Mouse (Mus musculus): ENCODE measurements around the gene Gdf3.
"Not testable (repeated sequence)": the region's sequence is repeated elsewhere in the genome, so short reads cannot be mapped to it uniquely, and the experiment has no call there.

Gene Gdf3

DNA sequence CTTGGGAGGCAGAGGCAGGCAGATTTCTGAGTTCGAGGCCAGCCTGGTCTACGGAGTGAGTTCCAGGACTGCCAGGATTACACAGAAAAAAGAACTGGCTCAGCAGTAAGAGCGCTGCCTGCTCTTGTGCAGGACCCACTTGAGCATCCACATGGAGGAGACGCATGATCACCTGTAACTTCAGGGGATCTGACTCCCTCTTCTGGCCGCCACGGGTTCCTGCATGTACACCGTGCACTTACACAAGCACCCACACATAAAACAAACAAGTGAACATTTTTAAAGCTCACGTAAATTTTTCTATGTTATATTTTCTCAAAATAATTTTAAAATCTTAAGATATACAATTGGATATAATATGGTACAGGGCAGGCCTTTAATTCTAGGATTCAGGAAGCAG, 4.4 kb downstream of the Gdf3 start:
- DNase-seq (ENCODE audit: low read depth) = peak; percentile 63

DNA sequence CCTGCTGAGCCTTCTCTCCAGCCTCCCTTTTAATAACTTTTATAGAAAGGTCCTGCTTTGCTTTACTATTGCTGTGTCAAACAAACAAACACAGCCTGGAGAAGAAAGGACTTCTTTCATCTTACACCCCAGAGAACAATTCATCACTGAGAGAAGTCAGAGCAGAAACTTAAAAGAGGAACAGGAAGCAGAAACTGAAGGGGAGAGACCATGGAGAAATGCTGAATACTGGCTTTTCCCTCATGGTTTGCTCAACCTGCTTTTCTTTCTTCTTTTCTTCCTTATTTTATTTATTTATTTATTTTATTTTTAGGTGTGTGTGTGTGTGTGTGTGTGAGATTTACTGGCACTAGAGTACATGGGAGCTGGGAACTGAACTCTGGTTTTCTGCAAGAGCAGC, 5.6 kb downstream of the Gdf3 start:
- DNase-seq (ENCODE audit: low read depth) = no peak

DNA sequence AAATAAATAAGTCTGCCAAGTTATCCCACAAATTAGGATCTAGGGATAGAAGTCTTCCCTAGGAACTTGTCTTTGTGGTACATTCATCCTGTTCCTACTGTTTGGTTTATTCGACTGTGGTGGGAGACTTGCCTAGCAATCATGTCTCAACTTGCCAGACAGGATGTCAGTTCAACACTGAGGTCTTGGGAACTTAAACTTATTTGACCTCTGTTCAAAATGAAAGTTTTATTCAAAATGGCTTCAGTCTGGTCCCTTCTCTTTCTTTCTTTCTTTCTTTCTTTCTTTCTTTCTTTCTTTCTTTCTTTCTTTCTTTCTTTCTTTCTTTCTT, 6.9 kb downstream of the Gdf3 start:
- peak; percentile 64 for DNase-seq (ENCODE audit: low read depth)

DNA sequence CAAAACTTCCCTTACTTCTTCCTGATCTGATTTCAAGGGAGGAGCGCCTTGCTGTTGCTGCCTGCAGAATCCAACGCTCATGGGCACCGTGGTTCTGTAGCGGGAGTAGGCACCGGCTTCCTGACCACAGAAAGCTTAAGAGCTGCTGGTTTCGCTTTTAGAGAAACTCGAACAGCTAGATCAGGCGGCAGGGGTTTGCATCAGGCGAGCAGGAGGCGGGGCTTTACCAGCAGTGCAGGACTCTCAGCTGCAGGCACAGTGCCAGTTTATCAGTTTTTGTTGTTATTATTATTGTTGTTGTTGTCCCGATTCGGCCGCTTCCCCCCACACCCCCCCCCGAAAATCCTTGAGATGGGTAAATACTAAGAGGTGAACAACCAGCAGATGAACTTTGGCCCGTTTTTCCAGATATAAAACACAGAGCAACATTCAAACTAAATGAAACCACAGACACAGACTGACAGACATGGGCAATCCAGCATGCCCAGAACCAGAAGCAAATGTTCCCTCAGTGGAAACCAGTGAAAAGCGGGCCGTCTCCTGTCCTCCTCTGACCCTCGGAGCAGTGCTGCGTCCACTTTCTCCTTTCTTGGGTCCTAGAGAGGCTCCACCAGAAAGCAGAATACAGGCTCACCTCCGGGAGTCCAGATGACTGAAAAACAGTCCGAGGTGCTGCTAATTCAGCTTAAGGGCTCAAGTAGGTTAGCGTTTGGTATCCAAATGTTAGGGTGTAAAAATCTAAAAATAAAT, 7.5 kb downstream of the Gdf3 start, which contains the start of gene Apobec1:
Apobec1 (minus strand) TSS at position 203 of the 750 bp plus-strand sequence.
- DNase-seq (ENCODE audit: low read depth) = peak; percentile 91

DNA sequence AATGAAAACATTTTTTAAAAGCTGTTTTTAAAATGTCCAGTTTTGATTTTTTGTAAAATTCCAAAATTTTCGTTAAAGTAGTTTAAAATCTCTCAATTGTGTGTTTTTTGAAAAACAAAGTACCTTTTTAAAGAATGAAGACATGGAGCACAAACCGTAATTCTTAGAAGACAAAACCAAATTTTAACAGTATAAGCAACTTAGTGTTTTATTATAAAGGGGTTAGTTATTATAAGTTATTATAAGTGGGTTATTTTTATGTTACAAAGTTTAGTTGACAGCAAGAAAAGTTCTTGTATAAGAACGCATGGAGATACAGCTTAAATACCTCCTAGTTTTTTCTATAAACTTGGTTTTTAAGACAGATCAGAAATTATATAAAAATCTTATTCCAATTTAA, 8.3 kb downstream of the Gdf3 start:
- DNase-seq (ENCODE audit: low read depth) = no peak

DNA sequence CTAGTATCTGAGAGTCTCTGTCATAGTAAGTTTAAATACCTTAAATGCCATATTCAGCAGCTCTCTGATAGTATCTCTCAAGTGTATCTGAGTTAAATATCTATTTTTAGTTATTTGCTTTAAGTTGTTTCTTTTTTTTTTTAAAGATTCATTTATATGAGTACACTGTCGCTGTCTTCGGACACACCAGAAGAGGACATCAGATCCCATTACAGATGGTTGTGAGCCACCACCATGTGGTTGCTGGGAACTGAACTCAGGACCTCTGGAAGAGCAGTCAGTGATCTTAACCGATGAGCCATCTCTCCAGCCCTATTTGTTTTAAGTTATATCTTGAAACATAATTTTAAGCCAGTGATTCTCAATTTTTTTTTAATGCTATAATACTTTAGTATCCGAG, 8.9 kb downstream of the Gdf3 start:
- no peak for DNase-seq (ENCODE audit: low read depth)

DNA sequence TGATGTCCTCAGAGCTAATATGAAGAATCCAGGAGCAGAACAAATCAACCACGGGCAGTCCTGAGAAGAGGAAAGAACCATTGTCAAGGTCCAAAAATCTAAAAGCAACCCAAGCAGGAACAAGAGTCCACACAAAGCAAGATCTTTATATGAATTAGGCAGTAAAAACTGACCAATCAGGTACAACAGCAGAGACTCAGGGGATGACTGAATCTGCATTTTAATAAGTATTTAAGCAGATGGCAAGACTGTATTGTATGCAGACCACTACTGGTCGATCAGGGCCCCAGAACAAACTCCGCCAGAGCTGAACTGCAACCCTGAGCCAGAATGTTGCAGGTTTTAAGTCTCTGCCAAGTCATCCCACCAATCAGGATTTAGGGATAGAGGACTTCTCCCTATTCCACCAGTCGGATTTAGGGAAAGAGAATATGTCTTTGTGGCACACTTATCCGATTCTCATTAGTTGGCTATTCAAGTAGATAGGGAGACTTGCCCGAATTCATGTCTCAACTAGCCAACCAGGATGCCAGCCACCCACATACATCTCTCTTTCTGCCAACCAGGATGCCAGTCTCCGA, 9.7 kb downstream of the Gdf3 start:
- DNase-seq (ENCODE audit: low read depth) = peak; percentile 22

DNA sequence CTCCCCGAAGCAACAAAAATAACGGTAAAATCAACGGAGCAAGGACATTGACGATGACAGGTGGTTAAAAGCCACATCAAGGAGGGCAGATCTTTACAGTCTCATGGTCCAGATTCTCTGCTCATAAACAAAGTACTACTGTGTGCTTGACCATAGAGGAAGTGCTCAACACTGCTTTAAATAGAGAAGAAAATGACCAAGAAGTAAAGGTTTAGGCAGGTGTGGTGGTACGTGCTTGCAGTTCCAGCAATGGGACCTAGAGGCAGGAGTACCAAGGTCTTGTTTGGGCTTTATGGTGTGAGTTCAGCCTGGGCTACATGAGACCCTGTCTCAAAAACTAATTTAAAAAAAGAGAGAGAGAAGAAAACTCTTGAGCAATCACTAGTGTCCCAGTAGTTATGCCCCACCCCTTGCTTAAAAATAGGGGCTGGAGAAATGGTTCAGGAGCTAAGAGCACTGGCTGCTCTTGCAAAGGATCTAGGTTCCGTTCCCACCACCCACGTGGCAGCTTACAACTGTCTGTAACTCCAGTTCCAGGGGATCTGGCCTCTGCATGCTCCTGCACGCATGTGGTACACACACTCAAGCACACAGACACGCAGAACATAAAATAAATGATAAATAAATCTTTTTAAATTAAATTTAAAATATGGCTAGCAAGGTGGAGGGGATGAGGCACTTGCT, 10.7 kb downstream of the Gdf3 start:
- DNase-seq (ENCODE audit: low read depth) = peak; percentile 25

DNA sequence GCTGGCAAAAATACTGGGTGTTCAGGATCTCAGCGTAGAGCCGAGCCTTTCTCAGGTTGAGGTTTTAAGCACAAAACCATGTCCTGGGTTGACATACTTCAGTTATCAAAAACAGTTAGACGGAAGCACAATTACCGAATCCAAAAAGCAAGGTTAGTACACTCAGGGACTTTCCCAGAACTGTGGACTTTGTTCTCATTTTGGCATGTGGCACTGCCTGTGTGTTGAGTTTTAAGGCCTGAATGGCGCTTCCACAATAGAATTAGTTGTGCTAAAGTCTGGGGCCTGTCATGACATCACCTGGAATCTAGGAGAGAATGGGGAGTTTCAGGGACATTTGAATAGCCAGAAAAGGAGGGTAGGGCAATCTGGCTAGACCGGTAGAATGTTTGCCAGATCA, 11.5 kb downstream of the Gdf3 start:
- DNase-seq (ENCODE audit: low read depth) = peak; percentile 52

DNA sequence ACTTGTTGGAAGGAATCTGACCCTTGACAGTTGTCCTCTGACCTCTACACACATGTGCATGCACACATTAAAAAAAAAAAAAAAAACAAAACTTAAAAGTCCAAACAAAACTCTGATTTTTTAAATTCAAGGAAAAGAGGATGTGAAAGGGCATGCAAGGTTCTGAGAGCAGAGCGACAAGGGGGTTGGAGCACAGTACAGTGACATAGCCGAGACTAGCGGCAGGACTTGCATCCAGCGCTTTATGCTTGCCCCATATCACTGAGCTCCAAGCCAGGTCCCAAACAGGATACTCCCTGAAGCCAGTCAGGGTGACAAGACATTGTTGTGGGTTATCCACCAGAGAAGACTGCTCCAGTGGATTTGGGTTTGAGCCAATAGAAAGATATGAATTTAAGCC, 11.9 kb downstream of the Gdf3 start:
- DNase-seq (ENCODE audit: low read depth) = no peak

DNA sequence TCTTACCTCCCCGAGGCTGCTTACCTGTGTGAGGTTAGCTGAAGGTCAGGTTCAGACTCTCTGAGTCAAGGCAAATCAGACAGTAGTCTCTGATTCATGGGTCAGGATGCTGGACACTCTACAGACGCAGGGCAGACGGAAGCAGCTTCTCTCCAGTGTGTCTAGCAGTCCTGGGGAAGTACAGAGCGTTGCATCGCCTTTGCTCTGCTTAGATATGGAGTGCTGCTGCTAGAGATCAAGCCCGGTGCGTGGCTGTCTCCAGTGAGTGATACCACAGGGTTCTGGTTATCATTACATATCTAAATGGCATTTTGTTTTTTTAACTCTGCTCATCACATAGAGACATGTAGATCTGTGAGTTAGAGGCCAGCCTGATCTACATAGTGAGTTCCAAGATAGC, 13.3 kb downstream of the Gdf3 start:
- DNase-seq (ENCODE audit: low read depth) = no peak

DNA sequence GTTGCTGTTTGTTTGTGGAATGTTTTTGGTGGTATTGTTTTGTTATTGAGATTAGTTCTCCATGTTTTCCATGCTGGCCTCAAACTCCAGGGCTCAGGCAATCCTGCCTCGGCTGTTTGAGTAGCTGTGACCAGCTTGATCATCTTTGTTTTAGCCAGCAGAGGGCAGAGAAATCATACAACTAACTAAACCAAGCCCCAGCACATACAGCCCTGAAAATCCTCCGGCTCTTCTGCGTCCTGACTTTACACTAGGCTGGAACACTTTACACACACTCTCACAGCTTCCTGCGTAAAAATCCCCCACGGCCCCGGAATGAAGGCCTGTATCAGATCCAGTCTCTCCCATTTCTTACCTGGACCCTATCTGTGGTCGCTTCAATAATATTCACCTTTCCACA, 14.2 kb downstream of the Gdf3 start:
- peak; percentile 30 for DNase-seq (ENCODE audit: low read depth)

DNA sequence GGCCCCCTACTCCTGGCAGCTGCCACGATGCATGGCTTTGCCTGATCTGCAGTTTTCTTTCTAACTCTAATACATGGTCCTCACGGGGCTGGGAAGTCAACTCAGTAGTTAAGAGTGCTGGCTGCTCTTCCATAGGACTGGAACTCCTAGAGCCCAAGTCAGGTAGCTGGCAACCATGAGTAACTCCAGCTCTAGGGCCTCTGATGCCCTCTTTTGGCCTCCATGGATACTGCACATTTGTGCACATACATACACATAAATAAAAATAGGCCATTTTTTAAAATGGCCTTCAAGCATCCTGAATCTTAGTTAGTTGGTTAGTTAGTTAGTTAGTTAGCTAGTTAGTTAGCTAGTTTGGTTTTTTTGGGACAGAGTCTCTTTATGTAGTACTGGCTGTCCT, 17.0 kb downstream of the Gdf3 start:
- DNase-seq (ENCODE audit: low read depth) = no peak

DNA sequence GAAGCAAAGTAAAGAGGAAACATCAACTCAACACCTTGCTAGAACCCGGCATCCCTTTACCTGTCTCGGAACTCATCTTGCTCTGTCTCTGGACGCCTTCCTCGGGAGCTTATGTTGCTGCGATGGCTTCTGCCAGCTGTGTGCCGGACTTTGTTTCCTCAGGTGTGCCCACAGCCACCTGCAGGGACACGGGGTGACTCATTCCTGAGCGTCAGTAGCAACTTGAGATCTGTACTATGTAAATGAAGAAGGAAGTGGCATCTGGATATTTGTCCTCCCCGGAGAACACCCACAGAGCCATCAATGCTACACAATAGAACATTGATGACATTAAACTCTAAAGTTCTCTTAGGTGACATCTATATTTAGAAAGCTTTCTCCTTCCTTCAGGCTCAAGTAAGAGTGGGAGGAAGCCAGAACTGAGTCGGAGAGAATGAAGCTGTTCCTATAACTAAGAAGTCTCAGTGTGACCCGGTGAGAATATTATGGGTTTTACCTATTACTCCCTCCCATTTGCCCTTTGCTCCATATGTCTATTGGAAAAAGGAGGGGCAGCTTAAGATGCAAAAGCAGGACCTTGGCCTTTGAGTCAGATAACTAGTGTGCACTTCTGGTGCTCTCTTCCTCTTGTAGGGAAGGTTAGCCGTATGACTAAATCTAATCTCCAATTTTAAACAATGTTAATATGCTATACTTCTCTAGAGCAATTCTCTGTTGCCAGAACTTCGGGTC, 18.7 kb downstream of the Gdf3 start:
- no peak for DNase-seq (ENCODE audit: low read depth)

DNA sequence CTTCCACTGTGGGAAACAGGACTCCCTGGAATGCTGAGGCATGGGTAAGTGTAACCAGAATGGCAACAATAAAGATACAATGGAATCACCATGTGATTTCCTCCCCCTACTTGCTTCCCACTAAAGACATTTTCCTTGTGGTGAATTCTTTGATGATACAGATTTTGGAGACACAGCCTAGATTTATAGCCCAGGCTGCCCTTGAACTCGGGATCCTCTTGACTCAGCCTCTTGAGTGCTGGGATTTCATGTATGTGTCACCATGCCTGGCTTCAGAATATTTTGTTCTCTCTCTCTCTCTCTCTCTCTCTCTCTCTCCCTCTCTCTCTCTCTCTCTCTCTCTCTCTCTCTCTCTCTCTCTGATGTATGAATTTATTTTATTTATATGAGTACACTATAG, 30.8 kb downstream of the Gdf3 start:
- no peak for DNase-seq (ENCODE audit: low read depth)

DNA sequence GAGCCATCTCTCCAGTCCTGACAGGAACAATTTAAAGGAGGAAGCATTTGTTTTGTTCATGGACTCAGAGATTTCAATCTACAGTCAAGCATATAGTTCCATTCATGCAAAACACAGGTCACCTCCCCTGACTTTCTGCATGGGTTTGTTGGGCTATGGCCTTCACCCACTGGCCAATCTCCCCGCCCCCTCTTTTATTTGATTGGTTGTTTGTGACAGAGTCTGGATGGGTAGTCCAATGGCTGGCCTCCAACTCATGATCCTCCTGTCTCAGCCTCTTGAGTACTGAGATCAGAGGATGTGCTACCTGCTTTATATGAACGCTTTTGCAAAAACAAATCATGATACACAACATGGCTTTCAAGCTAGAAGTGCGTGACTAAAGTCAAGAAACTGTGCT, 32.9 kb downstream of the Gdf3 start:
- no peak for DNase-seq (ENCODE audit: low read depth)

DNA sequence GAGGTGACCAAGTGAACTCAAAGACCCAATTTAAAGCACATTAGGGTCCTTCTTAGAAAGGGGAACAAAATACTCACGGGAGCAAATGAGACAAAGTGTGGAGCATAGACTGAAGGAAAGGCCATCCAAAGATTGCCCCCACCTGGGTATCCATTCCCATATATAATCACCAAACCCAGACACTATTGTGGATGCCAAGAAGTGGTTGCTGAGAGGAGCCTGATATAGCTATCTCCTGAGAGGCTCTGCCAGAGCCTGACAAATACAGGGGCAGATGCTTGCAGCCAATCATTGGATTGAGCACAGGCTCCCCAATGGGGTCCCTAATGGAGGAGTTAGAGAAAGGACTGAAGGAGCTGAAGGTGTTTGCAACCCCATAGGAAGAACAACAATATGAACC, 34.9 kb downstream of the Gdf3 start:
- not testable (repeated sequence) for DNase-seq (ENCODE audit: low read depth)

DNA sequence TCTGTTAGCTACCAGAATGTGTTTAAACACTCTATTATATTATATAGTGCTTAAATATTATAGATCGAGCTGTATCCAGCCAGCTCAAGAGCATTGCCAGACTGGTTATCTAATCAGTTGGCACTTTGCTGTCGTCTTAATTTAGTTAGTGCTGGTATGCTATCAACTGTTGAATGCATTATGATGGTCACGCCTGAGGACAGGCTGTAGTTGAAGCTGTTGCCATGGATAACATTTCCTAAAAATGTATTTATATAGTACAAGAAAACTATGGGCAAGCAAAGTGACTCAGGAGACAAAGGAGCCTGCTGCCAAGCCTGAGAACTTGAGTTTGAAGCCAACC, 38.3 kb downstream of the Gdf3 start:
- DNase-seq (ENCODE audit: low read depth) = no peak

DNA sequence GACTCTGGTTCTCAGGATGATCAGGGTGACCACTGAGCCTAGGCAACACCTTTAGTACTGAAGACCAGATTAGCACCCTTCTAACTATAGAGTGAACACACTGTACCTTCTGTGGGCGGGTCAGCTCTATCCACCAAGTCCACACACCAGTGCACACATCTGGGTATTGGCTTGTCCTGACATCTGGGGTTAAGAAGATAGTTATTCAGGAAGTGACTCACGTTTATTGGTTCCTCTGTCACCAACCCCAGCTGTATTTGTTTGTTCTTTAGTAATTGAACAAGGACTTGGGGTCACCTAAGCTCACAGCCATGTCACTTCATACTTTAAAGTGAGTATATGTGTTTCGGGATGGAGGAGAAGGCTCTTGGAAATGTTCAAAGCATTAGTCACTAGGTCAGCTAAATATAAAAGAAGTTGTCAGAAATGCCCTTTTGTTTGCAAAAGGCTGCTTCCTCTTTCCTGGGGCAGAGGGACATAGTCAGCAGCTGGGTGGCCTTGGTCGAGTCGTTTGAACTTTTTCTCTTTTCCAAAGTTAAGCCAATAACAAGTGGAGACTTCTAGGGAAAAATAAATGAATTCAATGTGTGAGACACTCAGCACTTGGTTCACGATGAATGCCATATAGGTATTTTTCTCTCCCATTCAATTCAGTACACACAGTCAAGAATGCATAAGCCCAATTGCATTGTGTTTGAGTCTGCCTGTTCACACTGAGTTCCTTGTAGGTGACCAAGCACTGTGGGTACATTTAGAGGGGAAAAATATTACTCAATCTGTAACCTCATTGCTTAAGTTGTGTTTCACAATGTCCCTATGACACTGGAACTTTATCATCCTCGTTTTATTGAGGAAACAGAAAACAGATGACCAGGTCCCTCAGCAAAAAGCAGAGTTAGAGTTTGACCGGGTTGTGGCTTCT, 38.9 kb downstream of the Gdf3 start:
- DNase-seq (ENCODE audit: low read depth) = no peak

DNA sequence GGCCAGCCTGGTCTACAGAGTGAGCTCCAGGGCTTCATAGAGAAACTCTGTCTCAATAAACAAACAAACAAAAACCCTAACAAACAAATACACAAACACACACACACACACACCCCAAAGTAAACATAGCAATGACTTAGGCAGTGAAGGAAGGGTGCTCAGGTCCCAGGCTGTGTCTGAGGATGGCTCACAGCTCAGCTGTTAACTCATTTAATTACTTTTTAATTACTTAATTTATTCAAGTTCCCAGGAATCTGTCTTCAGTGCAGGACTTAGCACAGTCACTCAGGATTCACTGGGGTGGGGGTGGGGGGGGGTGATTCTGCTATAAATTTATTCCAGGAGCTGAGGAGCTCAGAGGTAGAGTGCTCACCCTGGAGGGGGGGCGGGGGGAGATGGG, 40.1 kb downstream of the Gdf3 start:
- DNase-seq (ENCODE audit: low read depth) = no peak

DNA sequence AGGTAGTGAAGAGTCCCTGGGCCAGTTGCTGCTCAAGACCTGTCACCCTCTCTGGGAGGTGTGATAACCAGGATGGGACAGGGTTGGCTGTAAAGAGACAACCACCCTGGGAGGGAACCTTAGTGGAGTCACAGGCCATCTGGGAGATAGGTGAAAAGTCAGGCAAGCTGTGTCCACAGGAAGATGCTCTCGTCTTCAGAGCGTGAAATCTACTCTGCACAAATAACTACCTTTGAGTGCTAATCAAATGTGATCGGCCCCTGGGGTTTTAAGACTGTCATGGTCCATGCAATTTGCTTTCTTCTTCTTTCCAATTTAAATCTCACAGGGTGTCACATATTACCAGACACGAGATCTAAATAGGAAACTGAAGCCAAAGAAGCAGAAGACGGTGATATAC, 40.8 kb downstream of the Gdf3 start:
- DNase-seq (ENCODE audit: low read depth) = no peak

Data from induced T-regulatory cell, adult 2 months (primary cell).